Mouse (Mus musculus): ENCODE results near the gene Zfr2. TPM values are rescaled to one million over a fixed set of nuclear protein-coding genes. Genes with fewer than 3 reads are reported as not detected.

Zfr2 gene
- total RNA-seq (2021): 10 to 100 TPM; 58.0 to 66.8 TPM
- long read RNA-seq, transcript Zfr2-201 (18 exons, 3,349 nt): major isoform, 15 of 58 reads
- long read RNA-seq, partial matches to known transcripts: 16 of 58 reads
- long read RNA-seq, other reads (novel, unspliced or antisense): 27 of 58 reads

DNA sequence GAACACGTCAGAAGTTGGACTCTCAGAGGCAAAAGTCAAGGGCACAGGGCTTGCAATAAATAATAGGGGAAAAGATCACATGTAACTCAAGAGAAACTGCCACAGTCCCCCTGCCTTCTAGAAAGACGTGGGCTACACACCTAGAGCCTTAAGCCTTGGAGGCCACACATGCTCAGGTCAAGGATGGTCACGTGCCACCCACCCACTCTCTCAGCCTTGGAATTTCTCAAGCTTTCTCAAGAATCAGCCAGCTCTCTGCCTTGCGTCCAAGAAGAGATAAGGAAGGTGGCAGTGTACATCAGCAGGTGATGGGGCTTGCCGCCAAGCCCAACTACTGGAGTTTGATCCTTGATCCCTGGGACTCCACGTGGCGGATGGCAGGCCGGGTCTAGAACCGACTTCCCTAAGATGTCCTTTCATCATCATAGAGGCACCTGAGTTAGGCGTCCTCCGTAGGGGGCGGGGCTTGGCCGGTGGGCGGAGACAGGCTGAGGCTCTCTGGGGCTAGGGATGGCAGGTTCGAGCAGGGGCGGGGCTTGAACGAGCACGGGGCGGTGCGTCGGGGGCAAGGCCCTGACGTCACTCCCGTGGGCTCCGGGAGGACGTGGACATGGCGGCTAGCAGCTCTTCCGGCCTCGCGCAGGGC is at the start of gene Zfr2:
Gene Zfr2 (plus strand): TSS at position 576 of the 646 bp plus-strand sequence.
- DNase-seq (ENCODE audit: low spot score in 2 of 2): peak; percentile 90 to 95

DNA sequence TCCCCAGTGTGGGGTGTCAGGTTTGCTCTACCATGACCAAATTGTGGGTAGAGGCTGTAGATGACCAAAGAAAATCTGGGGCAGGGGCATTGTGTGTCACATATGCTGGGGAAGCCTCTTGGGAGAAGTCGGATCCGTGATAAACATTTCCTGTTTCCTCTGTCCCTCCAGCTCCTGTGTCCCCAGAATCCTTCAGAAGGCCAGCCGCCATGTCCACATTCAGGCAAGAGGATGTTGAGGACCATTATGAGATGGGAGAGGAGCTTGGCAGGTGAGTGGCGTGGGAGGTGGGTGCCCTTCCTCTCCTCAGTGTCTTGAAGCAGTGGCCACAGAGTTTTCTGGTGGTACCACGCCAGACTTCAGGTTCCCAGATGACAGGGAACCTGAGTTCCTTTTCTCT is 49.1 kb upstream of the Zfr2 start, which contains the start of gene 4930442H23Rik:
Gene 4930442H23Rik (minus strand): TSS at position 45 of the 400 bp plus-strand sequence.
- no peak for DNase-seq (ENCODE audit: low spot score in 2 of 2)

DNA sequence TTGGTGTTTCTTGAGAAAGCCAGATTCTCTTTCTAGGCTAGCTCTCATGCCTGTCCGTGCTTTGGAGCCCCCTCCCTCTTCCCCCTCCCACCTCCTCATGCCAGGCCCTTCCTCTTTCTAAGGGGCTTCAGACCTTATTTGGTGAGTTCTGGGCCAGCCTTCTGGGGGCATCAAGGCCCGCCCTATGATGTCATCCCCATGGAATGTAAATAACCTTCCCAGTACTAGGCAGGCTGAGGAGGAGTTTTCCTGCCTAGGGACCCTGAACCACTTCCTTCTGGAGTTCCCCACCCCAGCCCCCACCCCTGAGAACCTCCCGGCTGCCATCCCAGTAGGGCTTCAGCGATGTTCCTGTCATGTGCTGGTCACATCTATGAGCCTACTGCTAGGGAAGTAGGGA is 48.2 kb upstream of the Zfr2 start:
- DNase-seq (ENCODE audit: low spot score in 2 of 2): no peak

DNA sequence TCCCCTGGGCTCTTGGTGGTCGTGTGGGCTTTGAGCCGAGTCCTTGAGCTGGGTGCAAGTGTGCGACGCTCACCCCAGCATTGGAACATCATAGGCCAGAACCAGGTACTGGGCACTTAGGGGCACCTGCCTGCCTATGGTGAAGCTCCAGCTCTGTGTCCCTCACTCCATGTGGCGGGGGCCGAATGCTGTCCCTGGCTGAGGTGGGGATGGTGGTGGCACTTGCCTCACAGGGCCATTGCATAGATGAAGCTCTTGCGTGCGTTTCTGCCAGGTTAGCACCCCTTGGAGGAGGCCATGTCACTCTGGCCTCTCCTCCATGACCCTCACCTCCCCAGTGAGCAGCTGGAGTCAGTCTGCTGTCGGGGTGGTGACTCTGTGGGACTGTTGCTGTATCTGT is 45.8 kb upstream of the Zfr2 start:
- DNase-seq (ENCODE audit: low spot score in 2 of 2): no peak

DNA sequence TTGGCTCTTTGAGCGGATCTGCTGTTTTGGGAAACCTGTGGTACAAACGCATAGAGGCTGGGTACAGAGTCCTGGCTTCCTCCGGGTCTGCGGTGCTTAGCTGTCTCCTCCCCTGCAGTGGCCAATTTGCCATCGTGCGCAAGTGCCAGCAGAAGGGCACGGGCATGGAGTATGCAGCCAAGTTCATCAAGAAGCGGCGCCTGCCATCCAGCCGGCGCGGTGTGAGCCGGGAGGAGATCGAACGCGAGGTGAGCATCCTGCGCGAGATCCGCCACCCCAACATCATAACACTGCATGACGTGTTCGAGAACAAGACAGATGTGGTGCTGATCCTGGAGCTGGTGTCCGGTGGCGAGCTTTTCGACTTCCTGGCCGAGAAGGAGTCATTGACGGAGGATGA is 43.1 kb upstream of the Zfr2 start:
- no peak for DNase-seq (ENCODE audit: low spot score in 2 of 2)

DNA sequence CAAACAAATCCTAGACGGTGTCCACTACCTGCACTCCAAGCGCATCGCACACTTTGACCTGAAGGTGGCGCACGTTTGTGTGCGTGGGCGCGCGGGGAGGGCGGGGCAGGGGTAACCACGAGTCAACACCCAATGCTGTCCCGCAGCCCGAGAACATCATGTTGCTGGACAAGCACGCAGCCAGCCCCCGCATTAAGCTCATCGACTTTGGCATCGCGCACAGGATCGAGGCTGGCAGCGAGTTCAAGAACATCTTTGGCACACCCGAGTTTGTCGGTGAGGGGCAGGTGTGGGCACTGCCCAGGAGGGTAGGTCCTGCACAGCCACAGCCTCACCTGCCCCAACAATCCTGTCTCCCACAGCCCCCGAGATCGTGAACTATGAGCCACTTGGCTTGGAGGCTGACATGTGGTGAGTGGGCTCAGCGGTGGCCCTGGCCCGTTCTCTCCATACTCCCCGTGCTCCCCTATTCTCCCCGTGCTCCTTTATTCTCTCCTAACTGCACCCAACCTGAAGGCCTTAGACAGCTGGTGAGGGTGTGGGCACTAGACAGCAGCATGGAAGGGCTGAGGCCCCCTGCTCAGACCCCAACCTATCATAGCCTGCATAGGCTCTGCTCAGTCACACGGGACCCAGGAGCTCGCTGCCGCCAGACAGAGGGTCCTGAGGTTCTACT is 42.6 kb upstream of the Zfr2 start:
- no peak for DNase-seq (ENCODE audit: low spot score in 2 of 2)

DNA sequence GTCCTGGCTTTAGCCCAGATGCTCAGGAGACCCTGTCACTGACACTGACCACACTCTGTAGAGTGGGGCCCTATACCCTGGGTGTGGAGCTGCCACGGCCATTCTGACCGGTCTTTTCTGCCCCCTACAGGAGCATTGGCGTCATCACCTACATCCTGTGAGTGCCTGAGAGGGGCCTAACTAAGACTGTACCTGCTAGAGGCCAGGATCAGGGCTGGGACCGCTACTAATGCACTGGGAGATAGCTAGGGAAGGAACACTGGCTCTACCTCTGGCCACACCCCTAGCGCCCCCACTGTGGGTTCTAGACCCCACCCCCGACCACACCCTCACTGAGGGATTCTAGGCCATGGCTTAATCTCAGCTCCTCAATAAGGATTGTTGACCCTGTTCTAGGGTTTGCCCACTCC is 42.0 kb upstream of the Zfr2 start:
- DNase-seq (ENCODE audit: low spot score in 2 of 2): no peak

DNA sequence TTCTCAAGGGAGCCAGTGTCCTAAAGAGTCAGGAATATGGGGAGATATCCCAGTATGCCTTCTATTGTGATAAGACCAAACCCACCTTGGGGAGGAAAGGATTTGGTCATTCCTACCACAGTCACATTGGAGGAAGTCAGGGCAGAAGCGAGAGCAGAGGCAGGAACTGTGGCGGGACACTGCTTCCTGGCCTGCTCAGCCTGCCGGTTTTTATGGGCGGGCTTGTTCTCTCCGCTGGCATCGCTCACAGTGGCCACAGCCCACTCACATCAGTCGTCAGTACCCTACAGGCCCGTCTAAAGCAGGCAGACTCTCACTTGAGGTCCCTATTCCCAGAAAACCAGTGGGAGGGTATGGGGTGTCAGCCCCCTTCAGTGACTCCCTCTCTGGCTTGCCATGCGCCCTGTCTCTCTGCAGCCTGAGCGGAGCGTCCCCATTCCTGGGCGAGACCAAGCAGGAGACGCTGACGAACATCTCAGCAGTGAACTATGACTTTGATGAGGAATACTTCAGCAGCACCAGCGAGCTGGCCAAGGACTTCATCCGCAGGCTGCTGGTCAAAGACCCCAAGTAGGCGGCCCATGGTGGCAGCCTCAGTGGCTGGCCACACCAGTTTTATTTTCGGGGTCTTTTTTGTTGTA is 41.5 kb upstream of the Zfr2 start:
- no peak for DNase-seq (ENCODE audit: low spot score in 2 of 2)

DNA sequence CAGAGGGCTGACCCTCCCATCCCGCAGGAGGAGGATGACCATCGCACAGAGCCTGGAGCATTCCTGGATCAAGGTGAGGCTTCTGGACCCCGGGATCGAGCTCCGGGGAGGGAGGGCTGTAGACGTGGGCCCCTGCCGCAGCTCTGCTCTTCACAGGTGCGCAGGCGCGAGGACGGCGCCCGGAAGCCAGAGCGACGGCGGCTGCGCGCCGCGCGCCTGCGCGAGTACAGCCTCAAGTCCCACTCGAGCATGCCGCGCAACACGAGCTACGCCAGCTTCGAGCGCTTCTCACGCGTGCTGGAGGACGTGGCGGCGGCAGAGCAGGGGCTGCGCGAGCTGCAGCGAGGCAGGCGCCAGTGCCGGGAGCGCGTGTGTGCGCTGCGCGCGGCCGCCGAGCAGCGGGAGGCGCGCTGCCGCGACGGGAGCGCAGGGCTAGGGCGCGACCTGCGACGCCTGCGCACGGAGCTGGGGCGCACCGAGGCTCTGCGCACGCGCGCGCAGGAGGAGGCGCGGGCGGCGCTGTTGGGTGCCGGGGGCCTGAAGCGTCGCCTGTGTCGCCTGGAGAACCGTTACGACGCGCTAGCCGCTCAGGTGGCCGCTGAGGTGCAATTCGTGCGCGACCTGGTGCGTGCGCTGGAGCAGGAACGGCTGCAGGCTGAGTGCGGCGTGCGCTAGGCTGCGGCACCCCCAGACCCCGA is 40.5 kb upstream of the Zfr2 start:
- peak; percentile 80 to 90 for DNase-seq (ENCODE audit: low spot score in 2 of 2)

DNA sequence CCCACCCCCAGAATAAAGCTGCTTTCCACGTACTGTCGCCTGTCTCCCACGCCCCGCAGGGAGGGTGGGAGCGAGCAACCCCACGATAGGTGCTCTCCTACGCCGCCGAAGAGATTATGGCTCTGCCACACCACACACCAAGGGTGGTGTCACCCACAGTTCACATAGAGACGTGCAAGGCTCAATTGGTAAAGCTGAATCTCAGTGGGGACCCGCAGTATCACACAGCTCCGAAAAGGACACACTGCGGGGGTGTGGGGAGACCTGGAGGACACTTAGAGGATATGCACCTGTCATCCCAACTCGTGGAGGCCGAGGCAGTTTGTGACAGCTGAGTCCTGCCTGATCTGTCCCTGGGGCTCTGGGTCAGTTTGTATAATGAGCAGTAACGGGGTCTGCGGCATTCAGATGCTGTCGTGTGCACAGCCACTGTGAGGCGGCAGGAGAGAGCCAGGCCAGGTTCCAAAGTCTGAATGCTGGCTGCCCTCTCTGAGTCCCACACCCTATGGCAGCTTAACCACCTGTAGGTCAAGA is 39.9 kb upstream of the Zfr2 start:
- DNase-seq (ENCODE audit: low spot score in 2 of 2): peak in 1 of 2 experiments; percentile 50

DNA sequence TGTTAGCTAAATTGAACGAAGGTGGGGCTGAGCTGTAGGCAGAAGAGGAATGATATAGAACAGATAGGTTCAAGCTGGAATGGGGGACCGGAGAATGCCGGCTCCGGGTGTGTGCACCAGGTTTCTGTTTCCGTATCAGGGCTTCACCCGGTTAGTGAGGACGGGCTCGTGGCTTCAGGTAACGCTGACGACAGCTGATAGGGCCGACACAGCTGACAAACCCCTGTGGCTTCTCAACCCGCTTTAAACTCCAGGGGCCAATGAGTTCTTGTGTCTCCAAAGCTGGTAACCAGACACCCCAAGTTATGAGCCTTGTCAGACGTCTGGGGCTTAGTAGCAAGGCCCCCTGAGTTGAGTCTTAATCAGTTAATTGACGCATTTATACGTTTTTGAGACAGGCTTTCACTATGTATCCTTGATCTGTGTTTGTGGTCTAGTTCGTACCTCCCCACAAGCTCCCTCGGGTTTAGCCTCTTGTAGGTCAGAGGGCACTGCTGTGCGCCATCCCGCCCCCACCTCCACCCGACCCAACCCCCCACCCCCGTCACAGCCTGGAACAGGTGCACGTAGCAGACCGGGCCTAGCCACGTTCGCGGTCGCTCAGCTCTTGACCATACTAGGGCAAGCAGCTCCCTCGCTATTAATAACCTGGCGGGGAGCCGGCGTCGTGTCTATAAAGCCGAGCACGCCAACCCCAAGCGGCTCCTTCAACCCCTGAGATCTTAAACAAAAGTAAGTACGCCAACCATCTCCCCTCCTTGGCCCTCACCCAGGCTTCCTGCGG is 38.8 kb upstream of the Zfr2 start:
- no peak for DNase-seq (ENCODE audit: low spot score in 2 of 2)

DNA sequence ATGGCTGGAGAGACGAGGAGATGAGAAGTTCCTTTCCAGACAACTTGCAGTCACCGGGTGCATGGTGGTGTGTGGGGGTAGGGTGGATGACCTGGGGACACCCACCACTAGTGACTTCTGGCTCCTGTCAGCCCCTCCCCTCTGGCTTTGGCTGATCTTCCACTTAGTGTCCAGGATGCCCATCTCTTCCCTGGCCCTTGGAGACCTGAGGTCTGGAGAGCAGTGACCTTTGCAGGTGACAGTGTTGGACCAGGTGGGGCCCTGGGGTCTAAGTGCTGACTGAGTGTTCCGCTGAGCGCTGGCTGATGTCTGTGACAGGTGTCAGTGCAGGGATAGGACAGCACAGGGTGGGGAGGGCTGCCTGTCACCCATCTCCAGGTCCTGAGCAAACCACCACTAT is 37.7 kb upstream of the Zfr2 start:
- no peak for DNase-seq (ENCODE audit: low spot score in 2 of 2)

DNA sequence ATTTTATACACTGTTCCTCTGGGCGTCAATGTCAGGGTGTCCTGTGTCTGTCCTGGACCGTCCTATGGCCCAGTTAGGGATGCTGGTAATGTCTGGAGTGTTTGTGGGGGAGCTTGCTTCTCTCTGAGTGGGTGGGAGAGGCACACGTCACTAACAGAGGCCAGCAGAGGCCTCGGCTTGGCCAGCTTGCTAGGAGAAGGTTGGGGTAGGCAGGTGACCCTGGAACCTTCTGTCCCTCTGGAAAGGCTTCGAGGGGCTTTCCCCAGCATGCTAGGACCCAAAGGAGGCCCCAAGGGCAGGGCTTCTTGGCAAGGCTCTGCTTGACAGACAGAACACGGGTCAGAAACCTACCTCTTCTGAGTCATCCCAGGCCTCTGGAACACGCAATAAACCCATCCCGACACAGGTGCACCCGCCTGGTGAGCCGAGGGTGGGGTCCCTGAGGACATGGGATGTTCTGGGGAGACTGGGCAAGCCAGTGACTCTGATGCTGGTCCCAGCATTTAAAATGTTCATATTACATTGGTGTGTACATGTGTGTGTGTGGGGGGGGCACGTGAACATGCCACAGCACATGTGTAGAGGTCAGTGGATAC is 36.4 kb upstream of the Zfr2 start:
- DNase-seq (ENCODE audit: low spot score in 2 of 2): peak in 1 of 2 experiments; percentile 3

DNA sequence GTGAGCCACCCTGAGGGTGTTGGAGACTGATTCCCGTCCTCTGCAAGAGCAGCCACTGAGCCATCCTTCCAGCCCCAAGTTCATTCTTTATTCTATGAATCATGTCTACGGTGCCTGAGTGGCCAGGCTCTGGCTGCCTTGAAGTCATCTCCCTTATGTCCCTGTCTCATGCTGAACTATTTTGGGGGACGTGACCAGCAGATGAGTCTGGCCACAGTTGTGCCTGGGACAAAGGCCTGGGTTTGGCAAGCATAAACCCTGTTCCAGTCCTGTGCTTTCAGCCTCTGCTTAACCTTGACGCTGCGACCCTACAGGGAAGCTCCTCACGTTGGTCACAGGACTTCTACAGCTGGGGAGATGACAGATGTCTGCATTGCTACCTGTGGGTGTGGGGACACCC is 35.6 kb upstream of the Zfr2 start:
- DNase-seq (ENCODE audit: low spot score in 2 of 2): no peak

DNA sequence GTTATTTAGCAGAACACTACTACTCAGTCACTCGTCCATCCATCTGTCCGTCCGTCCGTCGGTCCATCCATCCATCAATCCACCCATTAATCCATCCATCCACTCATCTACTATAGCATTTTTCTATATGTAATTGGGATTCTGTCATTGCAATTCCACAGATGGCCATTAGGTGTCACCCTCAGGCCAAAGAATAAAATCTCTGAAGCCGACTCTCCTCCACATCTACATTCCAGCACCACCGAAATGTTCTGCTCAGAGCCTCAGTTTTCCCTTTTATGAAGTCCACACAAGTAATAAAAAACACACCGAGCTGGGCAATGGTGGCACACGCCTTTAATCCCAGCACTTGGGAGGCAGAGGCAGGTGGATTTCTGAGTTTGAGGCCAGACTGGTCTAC is 34.7 kb upstream of the Zfr2 start:
- peak; percentile 68 to 71 for DNase-seq (ENCODE audit: low spot score in 2 of 2)

DNA sequence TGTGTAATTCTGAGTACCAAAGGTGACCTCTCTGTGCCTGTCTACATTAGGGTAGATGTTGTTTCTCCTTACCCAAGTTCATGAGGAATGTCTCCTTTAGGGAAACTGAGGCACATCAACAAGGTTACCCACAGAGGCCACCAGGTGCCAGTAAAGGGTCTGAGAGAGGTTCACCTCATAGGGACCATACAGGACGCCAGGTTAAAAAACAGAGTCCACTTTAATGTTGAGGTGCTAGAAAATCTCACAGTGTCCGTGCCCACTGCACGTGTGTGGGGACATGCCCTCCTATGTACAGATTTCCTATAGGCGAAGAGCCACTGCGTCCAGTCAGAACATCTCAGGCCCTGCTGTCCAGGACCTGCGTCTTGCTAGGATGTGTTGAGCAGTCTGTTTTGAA is 34.0 kb upstream of the Zfr2 start:
- no peak for DNase-seq (ENCODE audit: low spot score in 2 of 2)

DNA sequence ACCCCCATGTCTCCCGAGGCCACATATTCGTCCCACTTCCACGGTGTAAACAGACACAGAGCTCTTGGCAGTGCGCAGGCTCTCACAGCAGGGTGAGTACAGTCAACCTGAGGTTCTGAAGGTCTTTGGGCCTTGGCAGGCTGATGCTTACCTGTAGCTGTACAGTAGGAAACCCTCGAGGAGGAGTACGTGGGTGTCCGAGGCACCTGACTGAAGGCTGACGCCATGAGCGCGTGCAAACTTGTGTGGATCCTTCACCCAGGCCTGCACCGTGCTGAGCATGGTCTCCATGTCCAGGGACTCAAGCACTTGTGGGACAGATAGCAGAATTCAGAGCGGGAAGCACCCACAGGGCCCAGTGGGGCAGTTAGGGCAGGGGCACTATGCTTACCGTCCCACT is 32.8 kb upstream of the Zfr2 start:
- DNase-seq (ENCODE audit: low spot score in 2 of 2): no peak

DNA sequence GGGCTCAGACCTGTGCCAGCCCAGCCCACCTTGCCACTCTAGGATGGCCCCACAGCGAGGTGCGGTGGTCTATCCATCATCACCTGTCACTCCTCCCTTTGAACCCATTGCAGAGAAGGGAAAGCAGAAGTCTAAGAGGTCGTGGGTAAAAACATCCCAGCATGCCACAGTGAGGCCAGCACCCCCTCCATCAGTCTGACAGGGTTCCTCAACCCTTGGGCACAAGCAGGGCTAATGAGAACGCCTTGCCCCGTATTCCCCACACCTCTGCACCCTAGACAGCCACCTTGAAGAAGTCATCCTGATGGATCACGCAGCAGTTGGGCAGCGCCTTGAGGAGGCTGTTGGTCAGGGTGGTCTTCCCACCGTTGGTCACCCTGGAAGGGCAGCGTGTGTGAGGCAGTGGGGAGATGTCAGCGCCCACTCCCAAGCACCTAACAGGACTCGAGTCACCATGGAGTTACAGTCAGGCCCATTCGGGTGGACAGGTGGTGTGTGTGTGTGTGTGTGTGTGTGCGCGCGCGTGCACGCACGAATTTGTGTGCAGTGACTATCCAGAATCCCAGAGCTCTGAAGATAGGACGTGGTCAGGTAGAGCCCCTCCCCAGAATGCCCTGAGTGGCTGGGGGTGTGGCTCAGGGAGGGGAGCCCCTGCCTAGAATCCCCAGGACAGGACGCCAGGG is 32.2 kb upstream of the Zfr2 start:
- no peak for DNase-seq (ENCODE audit: low spot score in 2 of 2)
